Mouse (Mus musculus): ENCODE measurements around the gene Samd9l.
"Not testable (repeated sequence)": the region's sequence is repeated elsewhere in the genome, so short reads cannot be mapped to it uniquely, and the experiment has no call there.

Samd9l gene

DNA sequence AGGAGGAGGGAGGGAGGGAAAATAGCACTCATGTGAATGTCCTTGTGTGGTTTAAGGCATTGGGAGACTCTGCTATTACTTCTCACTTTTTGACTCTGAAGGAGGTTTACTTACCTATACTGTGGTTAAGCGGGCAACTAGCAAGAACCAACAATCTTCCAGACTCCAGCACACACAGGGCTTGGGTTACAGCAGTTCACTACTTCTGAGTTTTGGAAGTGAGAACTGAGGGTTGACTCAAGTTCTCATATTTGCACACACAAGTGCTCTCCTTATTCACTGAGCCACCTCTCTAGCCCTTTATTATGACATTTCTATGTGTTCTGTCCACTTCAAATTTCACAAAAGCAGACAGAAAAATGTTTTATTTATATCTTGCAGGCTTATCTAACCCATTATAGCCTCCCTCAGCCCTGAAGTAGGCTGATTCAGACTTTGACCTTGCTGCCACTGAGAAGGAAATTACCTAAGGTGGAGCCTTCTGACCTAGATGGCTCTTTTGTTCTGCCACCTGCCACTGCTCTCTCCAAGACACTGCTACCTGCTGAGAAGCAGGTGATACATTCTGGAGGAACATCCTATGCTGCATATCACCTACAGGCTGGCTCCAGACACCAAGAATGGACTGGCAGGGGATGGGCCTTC lies 55.6 kb downstream of the Samd9l start:
- DNase-seq (ENCODE audit: low read depth), result not testable (repeated sequence)

DNA sequence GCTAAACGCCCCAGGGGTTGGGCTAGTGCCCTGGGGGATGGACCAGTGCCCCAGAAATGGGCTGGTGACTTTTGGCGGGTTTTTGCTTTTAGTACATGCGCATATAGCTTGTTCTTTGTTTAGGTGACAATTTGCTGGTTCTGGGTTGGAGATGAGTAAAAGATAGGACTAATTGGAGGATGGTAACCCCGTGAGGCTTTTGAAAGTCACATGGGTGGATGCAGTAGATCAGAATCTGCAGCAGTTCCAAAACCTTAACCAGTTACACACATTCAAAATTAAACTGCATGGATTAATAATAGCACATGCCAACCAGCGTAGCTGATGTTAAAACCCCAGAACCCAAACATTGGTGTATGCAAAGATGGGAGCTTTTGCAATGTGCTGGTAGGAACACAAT lies 57.9 kb downstream of the Samd9l start:
- no peak for DNase-seq (ENCODE audit: low read depth)

DNA sequence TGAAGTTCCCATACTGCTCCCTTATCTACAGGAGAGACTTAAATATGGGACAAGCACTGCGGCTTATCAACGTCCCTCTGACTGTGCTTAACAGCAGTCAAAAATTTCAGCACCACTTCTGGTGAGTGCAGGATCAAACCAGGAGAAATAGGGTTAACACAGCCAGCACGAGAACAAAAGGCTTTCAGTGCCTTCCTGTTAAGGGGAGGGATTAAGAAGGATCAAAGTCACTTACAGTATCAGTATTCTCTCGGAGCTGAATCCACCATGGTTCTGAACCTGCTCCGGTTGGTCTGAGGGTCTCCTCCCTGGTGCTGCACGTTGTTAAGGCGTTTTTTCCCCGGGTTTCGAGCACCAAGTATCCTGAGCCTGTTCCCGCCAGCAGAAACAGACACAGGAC lies 58.4 kb downstream of the Samd9l start:
- DNase-seq (ENCODE audit: low read depth), result not testable (repeated sequence)

DNA sequence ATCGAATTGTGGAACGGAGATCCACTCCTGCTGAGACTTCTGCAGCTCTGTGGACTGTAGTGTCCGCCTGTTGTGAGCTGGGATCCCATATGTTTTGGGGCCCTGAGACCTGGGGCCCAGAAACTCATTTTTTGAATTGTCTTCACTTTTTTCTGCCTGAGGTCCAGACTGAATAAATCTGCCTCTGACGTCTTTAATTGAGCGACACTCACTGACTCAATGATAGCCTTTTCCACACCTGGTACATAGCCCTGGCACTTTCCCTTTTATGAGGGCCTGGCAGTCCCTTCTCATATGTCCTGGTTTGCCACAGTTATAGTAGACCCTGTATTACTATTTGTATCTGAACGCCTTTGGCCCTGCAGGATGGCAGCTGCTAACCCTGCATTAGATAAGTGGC lies 60.2 kb downstream of the Samd9l start:
- not testable (repeated sequence) for DNase-seq (ENCODE audit: low read depth)

Data from c-Kit-positive CD71-positive TER-119-negative erythroid progenitor cells, embryonic 14.5 days (primary cell).